Mouse (Mus musculus): ENCODE data around the gene Olfr1423.
"Not testable (repeated sequence)": the region's sequence is repeated elsewhere in the genome, so short reads cannot be mapped to it uniquely, and the experiment has no call there.

The Olfr1423 gene

DNA sequence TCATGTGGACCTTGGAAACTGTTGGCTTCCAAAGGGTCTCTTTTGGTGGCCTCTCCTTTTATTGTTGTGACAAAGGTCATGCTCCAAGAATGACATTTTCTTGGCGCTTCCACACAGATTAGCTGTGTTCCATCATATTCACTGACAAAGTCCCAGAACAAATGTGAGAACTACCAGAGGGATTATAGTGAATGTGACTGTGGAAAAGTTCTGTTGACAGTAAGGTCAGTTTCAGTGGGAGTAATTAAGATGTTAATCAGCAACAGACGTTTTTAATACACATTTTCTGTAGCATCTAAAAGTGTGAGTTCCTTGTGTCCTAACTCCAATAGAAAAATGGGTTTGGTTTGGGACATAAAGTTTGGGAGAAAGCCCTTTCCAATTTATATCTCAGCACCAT lies at the start of gene Olfr1423:
TSS of gene Olfr1423 (minus strand) at position 101 of the 400 bp plus-strand sequence.
- no peak for DNase-seq

DNA sequence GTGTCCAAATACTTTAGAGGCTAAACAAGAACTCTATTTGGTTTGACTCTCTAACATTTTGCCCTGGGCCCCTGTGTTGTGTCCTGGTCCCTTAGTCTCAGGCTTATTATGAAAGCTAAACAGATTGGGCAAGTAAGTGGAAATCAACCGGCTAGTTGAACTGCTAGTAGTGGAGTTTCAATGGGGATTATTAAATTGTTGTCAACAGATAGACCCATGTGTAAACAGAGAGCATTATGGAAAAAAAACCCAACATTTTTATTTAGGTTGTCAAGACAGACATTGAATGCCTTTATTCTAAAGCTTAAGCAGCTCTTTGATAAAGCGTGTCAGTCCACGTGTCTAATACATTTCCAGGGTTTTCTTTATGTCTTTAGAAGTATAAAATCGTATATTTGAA lies 36.5 kb upstream of the Olfr1423 start, which contains the start of gene Olfr1425:
TSS of gene Olfr1425 (minus strand) at position 101 of the 400 bp plus-strand sequence.
- DNase-seq, result not testable (repeated sequence)

DNA sequence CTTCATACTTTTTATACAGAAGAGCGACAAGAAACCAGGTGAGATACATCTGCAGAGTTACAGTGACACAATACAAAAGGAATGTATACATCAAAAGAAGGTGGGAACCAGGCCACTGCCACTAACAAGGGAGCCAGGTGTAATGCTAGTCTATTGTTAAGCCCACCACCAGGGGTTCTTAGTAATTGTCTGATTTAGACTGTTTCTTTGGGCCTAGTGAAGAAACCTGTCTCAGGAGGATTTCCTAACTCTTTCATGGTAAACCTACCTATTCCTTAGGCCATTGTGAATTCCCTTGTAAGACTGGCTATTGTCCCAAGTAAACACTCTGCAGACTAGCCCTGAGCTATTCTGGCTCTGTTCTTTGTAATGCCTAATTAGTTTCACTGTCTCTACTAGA lies 28.4 kb upstream of the Olfr1423 start:
- not testable (repeated sequence) for DNase-seq

DNA sequence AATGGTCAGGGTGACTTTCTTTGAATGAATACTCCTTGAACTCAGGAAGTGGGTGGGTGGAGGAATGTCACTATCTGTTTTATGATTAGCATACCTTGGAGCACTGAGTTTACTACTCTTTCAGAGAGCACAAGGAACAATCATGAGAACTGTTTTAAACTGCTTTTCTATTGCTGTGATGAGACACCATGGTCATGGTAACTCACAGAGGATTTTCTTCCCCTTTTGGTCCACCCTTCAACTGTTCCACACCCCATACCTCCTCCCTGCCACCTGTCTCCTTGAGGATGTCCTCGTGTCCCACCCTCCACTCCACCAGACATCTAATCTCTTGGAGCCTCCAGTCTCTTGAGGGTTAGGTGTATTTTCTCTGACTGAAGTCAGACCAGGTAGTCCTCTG lies 26.7 kb upstream of the Olfr1423 start:
- not testable (repeated sequence) for DNase-seq

DNA sequence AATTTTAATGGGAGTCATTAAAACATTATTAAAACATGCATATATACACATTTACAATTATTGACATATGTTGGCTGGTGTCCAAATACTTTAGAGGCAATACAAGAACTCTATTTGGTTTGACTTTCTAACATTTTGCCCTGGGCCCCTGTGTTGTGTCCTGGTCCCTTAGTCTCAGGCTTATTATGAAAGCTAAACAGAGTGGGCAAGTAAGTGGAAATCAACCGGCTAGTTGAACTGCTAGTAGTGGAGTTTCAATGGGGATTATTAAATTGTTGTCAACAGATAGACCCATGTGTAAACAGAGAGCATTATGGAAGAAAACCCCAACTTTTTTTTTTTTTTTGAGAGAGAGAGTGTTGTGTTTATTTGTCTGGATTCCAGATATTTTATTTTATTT lies 21.5 kb upstream of the Olfr1423 start, which contains the start of gene Olfr1424:
TSS of gene Olfr1424 (minus strand) at position 101 of the 400 bp plus-strand sequence.
- DNase-seq, result not testable (repeated sequence)

DNA sequence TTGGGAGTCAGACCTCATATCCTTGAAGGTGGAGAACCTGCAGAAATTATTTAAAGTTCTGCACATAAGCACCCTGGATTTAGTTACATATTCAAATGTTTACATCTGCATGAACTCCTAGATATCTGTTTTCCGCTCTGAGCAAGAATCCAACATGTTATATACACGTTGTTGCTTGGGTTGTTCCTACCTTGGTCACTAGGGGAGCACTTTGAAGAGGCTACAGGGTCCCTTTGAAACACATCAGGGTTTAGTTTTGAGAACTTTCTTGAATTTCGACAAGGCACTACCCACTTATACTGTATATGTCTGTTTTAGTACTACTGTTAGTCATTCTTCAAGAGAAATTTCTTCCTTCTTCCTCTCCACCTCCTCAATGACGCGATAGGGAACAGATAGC lies 2.0 kb upstream of the Olfr1423 start:
- DNase-seq, result no peak

DNA sequence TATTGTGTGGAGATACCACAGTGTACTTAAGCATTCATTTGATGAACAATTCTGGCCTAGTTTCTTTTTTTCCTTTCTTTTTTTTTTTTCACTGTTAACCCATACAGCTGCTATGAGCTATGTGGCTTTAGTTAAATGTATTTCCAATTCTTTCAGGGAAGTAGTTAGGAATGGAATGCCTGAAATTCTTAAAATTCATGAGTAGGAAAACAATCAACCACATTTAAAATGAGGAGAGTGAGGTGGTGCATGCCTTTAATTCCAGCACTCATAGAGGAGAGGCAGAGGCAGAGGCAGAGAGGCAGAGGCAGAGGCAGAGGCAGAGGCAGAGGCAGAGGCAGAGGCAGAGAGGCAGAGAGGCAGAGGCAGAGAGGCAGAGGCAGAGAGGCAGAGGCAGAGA lies 3.4 kb downstream of the Olfr1423 start:
- no peak for DNase-seq

DNA sequence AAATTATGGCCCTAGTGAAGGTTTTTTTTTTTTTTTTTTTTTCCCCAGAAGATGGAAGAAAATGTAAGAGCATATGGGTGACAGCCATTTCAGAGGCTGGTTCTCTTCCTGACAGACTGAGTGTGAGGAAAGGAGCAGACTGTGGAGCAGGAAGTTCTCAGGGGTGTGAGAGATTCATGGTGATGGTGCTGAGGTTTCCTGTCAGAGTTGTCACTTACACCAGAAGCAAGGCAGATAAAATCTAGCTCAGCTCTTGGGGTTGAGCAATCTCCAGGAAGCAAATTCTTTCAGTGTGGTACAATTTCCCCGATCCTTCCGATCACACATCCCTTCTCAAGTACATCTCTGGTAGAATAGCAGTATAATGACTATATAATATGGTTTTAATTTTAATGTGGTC lies 14.5 kb downstream of the Olfr1423 start:
- no peak for DNase-seq

DNA sequence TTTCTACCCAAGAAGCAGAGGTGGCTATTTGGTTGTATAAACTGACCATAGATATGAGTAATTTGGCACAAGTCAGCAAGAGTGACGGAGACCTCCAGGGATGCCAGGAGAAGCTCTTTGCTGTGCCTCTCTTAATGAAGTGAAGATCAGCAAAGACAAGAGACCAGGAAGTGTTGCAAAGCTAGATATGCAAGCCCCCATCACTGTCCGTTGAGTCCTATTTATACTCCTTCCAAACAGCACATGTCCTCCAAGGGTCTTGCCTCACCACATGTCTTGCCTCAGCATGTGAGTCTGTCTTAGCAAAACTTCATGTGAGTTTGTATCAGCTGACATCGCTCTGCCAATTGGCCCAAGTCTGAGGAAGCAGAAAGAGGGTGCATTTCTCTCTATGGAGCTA lies 15.8 kb downstream of the Olfr1423 start:
- DNase-seq, result no peak

DNA sequence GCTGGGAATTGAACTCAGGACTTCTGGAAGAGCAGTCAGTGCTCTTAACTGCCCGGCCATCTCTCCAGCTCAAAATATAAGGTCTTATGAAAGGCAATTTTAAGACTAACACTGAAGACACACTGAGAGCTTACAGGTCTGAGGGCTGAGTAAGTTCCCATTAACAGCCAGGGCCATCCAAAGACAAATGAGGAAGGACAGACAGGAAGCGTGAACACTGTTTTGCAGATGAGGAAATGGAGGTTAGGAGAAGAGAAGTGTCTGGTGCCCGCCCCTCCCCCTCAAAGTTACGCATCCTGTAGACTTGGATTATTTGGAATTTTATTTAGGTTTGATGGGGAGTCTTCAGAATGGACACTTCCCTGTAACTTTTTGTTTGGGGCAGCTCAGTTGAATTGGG lies 17.0 kb downstream of the Olfr1423 start:
- DNase-seq, result no peak

DNA sequence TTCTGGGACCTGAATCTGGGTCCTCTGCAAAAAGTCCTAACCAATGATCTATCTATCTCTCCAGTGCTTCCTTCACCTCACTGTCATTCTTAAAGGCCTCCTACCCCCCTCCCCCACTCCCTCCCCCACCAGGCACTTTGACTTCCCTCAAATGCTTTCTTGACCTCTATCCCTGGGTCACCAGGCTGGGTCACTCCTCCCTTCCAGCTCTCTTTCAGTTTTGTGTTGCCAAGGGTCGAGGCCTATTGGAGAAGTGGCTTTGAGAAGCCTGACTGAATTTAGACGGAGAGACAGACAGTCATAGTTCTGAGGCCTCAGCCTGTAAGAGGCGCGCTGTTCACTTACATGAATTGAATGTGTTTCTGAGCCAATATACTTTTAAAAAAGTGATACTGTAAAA lies 24.9 kb downstream of the Olfr1423 start:
- no peak for DNase-seq

DNA sequence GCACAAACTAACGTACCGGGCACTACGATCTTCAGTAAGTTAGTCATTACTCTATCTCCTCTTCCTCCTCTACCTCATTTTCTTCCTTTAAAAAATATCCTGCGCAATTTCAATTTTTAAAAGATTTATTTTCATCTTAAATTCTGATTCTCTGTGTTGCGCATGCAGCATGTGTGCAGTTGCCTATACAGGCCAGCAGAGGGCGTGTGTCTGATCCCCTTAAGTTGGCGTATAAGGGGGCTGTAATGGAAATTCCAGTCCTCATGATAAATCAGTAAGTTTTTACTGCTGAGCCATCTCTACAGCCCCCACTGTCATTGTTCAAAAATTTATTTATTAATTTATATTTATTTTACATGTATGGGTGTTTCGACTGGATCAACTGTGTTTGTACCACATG lies 25.4 kb downstream of the Olfr1423 start:
- DNase-seq, result no peak

DNA sequence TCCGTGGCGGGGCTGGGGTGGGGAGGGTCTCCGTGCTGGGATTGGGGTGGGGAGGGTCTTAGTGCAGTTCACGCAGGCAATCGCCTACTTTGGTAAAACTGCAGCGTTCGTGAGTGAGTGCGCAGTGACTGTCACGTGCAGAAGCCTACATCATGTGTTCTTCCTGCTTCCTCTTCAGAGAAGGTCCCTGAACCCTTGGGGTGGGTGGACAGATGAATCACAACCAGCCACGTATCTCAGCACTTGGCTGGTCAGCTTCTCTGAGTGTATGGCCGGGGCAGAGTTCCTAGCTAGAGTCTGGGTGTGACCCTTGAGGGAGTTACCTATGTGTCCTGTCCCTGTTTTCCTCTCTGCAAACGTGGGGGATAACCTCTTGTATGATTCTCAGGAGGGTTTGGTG lies 27.9 kb downstream of the Olfr1423 start:
- peak; percentile 51 for DNase-seq

DNA sequence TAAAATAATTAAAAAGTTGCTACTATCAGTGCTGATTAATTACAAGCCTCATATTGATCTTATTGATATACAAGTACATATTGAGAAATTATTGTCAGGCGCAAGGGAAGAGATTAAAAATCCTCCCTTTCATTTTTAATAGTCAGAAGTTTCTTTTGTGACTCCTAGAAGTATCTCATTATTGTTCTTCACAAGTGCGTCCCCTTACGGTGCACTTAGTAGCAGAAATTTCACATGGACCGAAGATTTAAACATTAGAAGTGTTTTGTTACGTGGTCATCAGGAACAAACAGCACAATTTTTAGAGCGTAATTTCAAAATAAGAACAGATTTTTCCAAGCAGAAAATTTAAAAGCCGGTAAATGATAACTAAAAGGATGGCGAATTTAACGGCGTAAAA lies 28.5 kb downstream of the Olfr1423 start:
- DNase-seq, result no peak

DNA sequence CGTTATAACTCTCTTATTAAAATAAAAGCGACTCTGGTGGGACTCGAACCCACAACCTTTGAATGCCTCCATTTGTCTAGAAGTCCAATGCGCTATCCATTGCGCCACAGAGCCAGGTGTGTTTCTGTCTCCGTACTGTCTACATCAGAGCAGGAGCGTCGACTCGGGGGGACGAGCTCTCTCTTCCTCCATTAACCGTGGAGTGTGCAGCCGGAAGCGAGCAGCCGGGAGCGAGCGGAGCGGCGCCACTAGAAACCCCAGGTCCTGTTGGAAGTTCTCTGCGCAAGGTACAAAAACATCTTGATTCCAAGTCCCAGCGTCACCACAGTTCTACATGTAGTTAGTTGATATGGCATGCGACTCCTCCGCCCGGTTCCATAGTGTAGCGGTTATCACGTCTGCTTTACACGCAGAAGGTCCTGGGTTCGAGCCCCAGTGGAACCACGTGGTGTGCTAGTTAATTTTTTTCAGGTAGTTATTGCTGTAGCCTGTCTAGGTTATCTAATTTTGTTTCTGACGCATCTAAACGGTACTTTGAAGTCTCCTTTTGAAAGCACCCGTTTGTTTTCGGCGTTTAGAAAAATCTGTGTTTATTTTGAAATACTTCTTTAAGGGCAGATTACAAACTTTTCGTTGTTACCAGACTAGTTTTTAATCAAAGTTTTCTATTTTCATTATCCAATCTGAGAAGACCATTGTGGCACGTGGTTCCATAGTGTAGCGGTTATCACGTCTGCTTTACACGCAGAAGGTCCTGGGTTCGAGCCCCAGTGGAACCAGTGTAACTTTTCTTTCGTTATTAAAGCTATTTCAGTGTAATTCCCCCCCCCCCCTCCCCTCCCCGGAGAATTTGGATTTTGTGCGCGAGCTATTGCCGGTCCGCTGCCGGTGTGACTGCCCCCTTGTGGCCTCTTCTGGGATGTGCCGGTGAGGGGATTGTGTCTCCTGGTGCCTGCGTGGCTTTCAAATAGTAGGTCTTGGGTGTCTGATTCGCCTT lies 29.3 kb downstream of the Olfr1423 start:
- peak; percentile 81 for DNase-seq

DNA sequence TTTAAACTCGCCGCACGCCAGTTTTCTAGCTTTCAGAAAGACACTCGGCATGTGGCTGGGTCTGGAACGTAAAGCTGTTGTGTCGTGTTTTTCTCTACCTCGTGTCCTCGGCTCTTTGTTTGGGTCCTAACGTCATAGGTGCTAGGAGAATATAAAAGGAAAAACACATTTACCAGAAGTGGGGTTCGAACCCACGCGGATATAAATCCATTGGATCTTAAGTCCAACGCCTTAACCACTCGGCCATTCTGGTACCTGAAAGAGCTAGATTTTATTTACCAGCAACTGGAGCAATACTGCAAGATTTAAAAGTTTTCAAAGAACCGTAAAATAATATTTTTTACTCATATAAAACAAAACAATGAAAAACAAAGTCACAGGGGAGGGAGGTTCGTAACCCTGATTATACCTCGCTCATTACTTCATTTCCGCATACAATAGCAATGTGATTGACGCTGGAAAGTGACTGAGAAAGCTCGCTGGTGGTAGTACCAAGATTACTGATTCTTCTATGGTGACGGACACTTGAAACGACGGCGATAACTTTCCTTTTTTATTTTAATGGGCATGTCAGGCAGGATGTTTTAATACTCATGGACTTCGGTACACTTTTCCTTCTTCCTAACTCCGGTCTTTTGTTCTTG lies 30.1 kb downstream of the Olfr1423 start:
- peak; percentile 73 for DNase-seq

DNA sequence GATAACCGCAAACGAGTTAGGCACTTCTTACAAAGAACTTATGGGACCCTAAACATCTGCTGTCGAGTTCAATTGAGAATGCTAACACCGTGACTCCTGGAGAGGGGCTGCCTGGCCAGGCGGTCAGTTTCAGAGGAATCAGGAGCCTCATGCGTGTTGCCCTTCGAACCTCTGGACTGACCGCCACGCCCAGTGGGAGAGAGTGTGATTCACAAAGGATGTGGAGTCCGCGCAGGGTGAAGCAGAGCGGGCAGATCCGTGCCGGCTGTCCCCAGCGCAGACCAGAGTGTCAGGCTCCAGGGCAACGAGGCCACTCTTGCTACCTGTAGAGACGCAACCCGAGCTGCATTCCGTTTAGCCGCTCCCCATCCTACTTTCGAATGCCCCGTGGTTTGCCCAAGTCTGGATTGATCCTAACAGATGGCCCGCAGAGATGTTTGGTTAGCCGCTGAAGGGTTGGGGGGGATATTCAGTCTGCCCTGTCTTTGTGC lies 30.8 kb downstream of the Olfr1423 start:
- DNase-seq, result peak; percentile 40

DNA sequence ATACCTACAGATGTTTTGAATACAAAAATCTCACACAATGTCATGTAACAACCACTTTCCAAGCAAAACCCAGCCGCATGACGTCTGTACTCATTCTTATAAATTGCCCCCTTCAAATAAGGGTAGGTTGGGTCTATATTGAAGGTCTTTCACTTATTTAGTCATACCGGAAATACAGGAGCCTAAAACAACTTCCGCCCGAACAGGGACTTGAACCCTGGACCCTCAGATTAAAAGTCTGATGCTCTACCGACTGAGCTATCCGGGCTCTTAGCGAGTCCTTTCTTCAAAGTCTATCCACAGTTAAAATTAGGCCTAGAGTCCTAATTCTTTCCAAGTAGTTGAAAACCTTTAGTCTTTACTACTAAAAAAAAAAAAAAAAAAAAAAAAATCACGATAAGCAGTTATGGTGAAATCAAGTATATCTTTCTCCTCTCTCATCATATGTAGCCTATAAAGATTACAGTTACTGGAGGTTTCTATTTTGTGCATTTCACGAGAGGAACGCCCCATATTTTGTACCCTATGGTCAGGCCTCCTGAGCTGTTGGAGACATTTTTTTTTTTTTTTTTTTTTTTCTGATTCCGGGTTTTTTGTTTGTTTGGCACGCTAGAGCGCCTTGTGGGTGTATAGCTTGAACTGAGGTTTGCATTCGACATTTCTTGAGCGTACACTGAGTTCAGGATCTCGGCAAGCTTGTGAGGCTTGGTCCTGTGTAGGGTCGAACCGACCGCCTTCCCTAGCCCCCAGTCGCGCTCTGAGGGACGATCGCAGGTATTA lies 31.4 kb downstream of the Olfr1423 start:
- peak; percentile 66 for DNase-seq

DNA sequence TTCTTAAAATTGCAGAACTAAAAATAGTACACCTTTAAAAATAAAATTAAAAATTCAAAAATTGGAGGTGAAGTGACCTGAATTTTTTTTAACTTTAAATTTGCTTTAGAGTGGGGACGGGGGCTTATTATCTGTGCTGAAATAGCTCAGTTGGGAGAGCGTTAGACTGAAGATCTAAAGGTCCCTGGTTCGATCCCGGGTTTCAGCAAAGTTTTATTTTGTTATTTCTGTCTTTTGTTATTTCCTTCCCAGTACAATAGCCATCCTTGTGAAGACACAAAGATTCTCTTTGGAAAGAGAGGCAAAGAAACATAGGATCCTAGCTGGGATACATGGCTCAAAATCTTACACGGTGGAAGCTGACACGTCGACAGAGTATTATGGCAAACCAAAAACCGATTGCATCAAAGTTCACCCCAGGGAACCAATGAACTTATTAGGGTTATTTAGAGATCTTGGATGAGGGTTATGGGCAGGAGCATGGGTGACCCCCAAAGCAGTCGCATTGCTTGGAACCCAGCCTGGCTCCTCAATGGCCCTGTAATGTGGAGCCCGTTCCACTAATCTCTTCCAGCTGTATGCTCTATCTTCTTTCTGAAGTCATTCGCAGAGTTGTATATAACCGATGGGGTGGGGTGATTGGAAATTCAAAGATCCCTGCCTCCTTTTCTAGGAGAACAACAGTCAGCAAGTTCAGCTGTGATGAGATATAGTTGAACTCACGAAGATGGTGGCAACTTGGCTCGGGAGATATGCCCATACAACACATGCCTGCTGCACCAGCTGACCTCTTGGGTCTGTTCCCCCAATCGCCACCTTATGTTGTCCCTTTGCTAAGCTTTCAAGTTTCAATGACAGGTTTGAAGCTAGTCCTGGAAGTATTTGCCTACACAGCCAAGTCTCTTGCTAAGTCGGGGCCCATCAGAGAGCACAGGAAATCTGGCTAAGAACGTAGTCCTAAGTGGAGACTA lies 32.4 kb downstream of the Olfr1423 start:
- DNase-seq, result no peak

DNA sequence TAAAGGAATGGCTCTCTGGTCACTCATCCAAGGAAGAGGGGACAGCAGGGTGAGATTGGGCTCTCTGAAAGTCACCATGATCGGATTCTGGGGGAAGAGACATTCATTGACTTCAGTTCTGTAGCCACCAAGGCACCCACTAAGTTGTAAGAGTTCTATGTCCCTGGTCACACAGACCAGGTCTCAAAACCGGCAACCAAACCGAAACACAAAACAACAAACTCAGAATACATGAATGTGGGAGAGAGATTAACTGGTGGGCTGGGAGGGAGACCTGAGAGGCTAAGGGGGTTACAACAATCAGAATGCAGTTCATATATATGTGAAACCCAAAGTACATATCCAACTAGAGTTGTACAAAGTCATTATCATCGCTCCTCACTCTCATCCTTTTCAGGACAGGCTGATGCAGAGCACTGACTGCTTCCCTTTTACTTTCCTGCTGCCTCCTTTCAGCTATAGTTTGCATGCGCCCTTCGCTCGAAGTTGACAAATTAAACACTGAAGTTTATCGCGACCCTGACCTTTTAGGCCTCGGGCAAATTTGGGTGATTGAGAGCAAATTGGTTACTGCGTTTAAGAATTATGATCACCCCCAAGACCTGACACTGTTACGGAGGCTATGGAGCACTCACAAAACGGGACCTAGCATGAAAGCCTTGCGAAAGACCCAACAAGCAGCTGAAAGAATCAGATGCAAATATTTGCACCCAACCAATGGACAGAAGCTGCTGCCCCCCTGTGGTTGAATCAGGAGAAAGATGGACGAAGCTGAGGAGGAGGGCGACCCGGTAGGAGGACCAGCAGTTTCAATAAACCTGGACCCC lies 33.8 kb downstream of the Olfr1423 start:
- peak; percentile 31 for DNase-seq
